In the genomic region with DNA sequence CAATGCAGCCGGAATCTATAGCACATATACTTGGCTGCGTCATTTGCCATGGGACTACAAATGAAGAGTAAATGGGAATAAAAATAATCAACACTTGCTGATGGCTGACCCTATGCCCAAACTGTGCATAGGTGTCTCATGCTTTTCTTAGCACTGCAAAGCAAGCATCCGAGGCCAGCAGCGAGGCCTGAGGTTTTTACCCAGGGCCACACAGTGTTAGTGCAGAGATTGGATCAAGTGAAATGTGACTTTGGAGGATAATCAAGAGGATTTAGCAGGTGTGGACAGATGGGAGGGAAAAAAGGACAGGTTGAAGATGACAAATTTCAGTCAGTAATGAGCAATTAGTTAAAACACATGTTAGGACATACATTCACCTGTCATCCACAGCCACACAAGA, we compare ENCODE assay signal across 16 mouse cellular contexts.
"Had no signal": no experiment of that assay in that cellular context is flagged by ENCODE, and none has a peak within 500 bp of the region (broad histone marks: within the 10 kb centered on the region; RNA-seq: fewer than 3 reads in every experiment).

No protein-coding gene starts in this region.

- H3K4me3 ChIP-seq: neural tube, embryonic 13.5 days; neural tube, embryonic 15.5 days; stomach, embryonic 15.5 days had no signal

- H3K4me2 ChIP-seq: neural tube, embryonic 13.5 days; neural tube, embryonic 15.5 days; stomach, embryonic 15.5 days had no signal

- H3K36me3 ChIP-seq: neural tube, embryonic 13.5 days; neural tube, embryonic 15.5 days; stomach, embryonic 15.5 days had no signal

- DNase-seq: retina, postnatal 1 day; right cerebral cortex, adult 18-20 months; right cerebral cortex, postnatal 14 days; right cerebral cortex, postnatal 25 days; right cerebral cortex, postnatal 4 days; spleen, adult 18-20 months; thymus, adult 18-20 months; thymus, adult 2 months; thymus, postnatal 14 days; thymus, postnatal 25 days; thymus, postnatal 36 days; thymus, postnatal 4 days had no signal

- H3K4me1 ChIP-seq: stomach, embryonic 15.5 days had no signal

- H3K9me3 ChIP-seq: neural tube, embryonic 13.5 days; neural tube, embryonic 15.5 days; stomach, embryonic 15.5 days had no signal

- H3K9ac ChIP-seq: neural tube, embryonic 13.5 days; neural tube, embryonic 15.5 days; stomach, embryonic 15.5 days had no signal

- H3K27me3 ChIP-seq: neural tube, embryonic 13.5 days; stomach, embryonic 15.5 days had no signal

- H3K27ac ChIP-seq: neural tube, embryonic 13.5 days; neural tube, embryonic 15.5 days; stomach, embryonic 15.5 days; stomach, postnatal 0 days had no signal
